In genomic region chr4:141012558-141012957, GRCm38 (mm10) we compare ENCODE assay signal across 9 mouse cellular contexts. TPM values are rescaled to one million over a fixed set of nuclear protein-coding genes. Genes with fewer than 3 reads are reported as not detected.
A peak's percentile ranks its signal among the peaks of the same experiment; 100 is the strongest.
DNase-seq lines count a peak whose midpoint lies in the region; ATAC-seq lines count a peak whose summit lies in the region.
"Had no signal": no experiment of that assay in that cellular context is flagged by ENCODE, and none has a peak within 500 bp of the region (broad histone marks: within the 10 kb centered on the region; RNA-seq: fewer than 3 reads in every experiment).

No protein-coding gene starts in this region.

- peaks cover 46% of the 10 kb centered on the region for H3K4me1 ChIP-seq in heart, embryonic 12.5 days (replicated peaks)
- peaks cover 25% of the 10 kb centered on the region for H3K4me1 ChIP-seq in limb, embryonic 12.5 days (replicated peaks)

- ATAC-seq in heart, embryonic 12.5 days (ENCODE audit: insufficient number of reproducible peaks, low FRiP score): no peak
- ATAC-seq in limb, embryonic 12.5 days (ENCODE audit: insufficient number of reproducible peaks, insufficient read depth, low FRiP score, low TSS enrichment, low read depth): no peak

- no peaks in the 10 kb centered on the region for H3K9me3 ChIP-seq in heart, embryonic 12.5 days (replicated peaks)
- no peaks in the 10 kb centered on the region for H3K9me3 ChIP-seq in limb, embryonic 12.5 days

- intact Hi-C loops in heart, postnatal 36 days (cut with DNase I): no loop called here

- peaks cover 45% of the 10 kb centered on the region for H3K36me3 ChIP-seq in heart, embryonic 12.5 days
- H3K36me3 ChIP-seq in limb, embryonic 12.5 days: peaks cover 66% of the 10 kb centered on the region

- H3K27me3 ChIP-seq in heart, embryonic 12.5 days (replicated peaks): no peaks in the 10 kb centered on the region
- H3K27me3 ChIP-seq in limb, embryonic 12.5 days: no peaks in the 10 kb centered on the region

- H3K9ac ChIP-seq in heart, embryonic 12.5 days: no peak overlapping the region; the same call in 1 of the 2 replicates
- 0 out of 2 replicates have a peak overlapping the region, but pooled peaks have one; percentile 90 for H3K9ac ChIP-seq in limb, embryonic 12.5 days (replicated peaks)

- WGBS in heart, embryonic 12.5 days: 78% methylated on average over 10 of the region's 10 CpGs
- 66% methylated on average over 10 of the region's 10 CpGs for WGBS in limb, embryonic 12.5 days

- H3K4me3 ChIP-seq in heart, embryonic 12.5 days: no peak overlapping the region
- H3K4me3 ChIP-seq in limb, embryonic 12.5 days (replicated peaks): peak overlapping the region; percentile 72

- no peak overlapping the region for H3K27ac ChIP-seq in heart, embryonic 12.5 days (ENCODE audit: poor library complexity, severe bottlenecking)
- H3K27ac ChIP-seq in limb, embryonic 12.5 days: peak overlapping the region; percentile 95; the same call in 1 of the 2 replicates

- no peak for DNase-seq in heart, postnatal 36 days
- peak; percentile 30 for DNase-seq in retina, postnatal 1 day
- DNase-seq in retina, embryonic 14.5 days (ENCODE audit: low spot score): no peak
- DNase-seq in adrenal gland, postnatal 25 days: no peak
- no peak for DNase-seq in B cell, adult 2 months
- no peak for DNase-seq in adrenal gland, adult 8-10 months
- DNase-seq: kidney, adult 11 months had no signal

- peak overlapping the region; percentile 72 for H3K4me2 ChIP-seq in heart, embryonic 12.5 days
- peak overlapping the region; percentile 90 for H3K4me2 ChIP-seq in limb, embryonic 12.5 days

RNA-seq across cellular contexts. Expression of gene Mfap2, which starts 2.3 kb away (rescaled TPM):
- polyA plus RNA-seq in heart, embryonic 12.5 days (2016; fragmentation: Nextera tagmentation; extraction: Ambion mirVana): 245 and 246 TPM in 2 replicates
- total RNA-seq in heart, postnatal 36 days (2021): 1 to 10 TPM; 4.0 to 4.3 TPM
- 512 and 562 TPM in 2 replicates for polyA plus RNA-seq in limb, embryonic 12.5 days (2016; fragmentation: Nextera tagmentation; extraction: Ambion mirVana)
- total RNA-seq in adrenal gland, postnatal 25 days (2021): 10.7 and 11.1 TPM in 2 replicates
- 10 to 100 TPM in 2 of 4 experiments, 1 to 10 TPM in 2; 9.1 to 12.3 (median 10.3) TPM for total RNA-seq in adrenal gland, adult 8-10 months (2022)

RNA-seq across cellular contexts. Expression of gene Atp13a2, which starts 25.9 kb away (rescaled TPM):
- polyA plus RNA-seq in heart, embryonic 12.5 days (2016; fragmentation: Nextera tagmentation; extraction: Ambion mirVana): 33.1 and 35.6 TPM in 2 replicates
- total RNA-seq in heart, postnatal 36 days (2021): 10 to 100 TPM; 16.5 to 17.3 TPM
- 44.1 and 46.0 TPM in 2 replicates for polyA plus RNA-seq in limb, embryonic 12.5 days (2016; fragmentation: Nextera tagmentation; extraction: Ambion mirVana)
- total RNA-seq in adrenal gland, postnatal 25 days (2021): 35.9 and 53.3 TPM in 2 replicates
- total RNA-seq in adrenal gland, adult 8-10 months (2022): 10 to 100 TPM; 40.4 to 56.6 (median 46.2) TPM

RNA-seq across cellular contexts. Expression of gene Crocc, which starts 47.8 kb away (rescaled TPM):
- 6.3 and 6.7 TPM in 2 replicates for polyA plus RNA-seq in heart, embryonic 12.5 days (2016; fragmentation: Nextera tagmentation; extraction: Ambion mirVana)
- 1 to 10 TPM; 4.3 to 5.5 TPM for total RNA-seq in heart, postnatal 36 days (2021)
- 11.1 and 13.2 TPM in 2 replicates for polyA plus RNA-seq in limb, embryonic 12.5 days (2016; fragmentation: Nextera tagmentation; extraction: Ambion mirVana)
- 10.2 and 16.1 TPM in 2 replicates for total RNA-seq in adrenal gland, postnatal 25 days (2021)
- 10 to 100 TPM in 3 of 4 experiments, 1 to 10 TPM in 1; 8.4 to 22.2 (median 13.2) TPM for total RNA-seq in adrenal gland, adult 8-10 months (2022)

RNA-seq across cellular contexts. Expression of gene Sdhb, which starts 51.6 kb away (rescaled TPM):
- polyA plus RNA-seq in heart, embryonic 12.5 days (2016; fragmentation: Nextera tagmentation; extraction: Ambion mirVana): 746 and 756 TPM in 2 replicates
- total RNA-seq in heart, postnatal 36 days (2021): 1,000 to 10,000 TPM; 1,261 to 1,268 TPM
- 381 and 392 TPM in 2 replicates for polyA plus RNA-seq in limb, embryonic 12.5 days (2016; fragmentation: Nextera tagmentation; extraction: Ambion mirVana)
- total RNA-seq in adrenal gland, postnatal 25 days (2021): 452 and 458 TPM in 2 replicates
- 100 to 1,000 TPM; 248 to 401 (median 344) TPM for total RNA-seq in adrenal gland, adult 8-10 months (2022)
